Mouse (Mus musculus) heart, embryonic 11.5 days (tissue): Measurements from ENCODE around the gene Scn4b. TPM values are rescaled to one million over a fixed set of nuclear protein-coding genes. Genes with fewer than 3 reads are reported as not detected.

Source experiments
- ATAC-seq: fragments of 200-750 bp; cut with Nextera tagmentation; replicated peaks from 2 replicates; pipeline ENCODE4 v1.8.0; 2017; ENCODE audit warnings: moderate library complexity; ENCODE audit not compliant: insufficient number of reproducible peaks, low FRiP score, low TSS enrichment
- H3K27ac ChIP-seq: fragments of 300-500 bp; sonication (generic); 2 replicates; pipeline ENCODE4 v1.5.1; 2014; ENCODE audit warnings: mild to moderate bottlenecking, low read depth, low read length
- H3K27me3 ChIP-seq: fragments of 300-500 bp; sonication (generic); 2 replicates; pipeline ENCODE4 v1.6.1; 2014; ENCODE audit warnings: mild to moderate bottlenecking, low read length, mixed read lengths; ENCODE audit not compliant: control insufficient read depth, insufficient read depth
- H3K36me3 ChIP-seq: fragments of 300-500 bp; sonication (generic); 2 replicates; pipeline ENCODE4 v1.6.1; 2014; ENCODE audit warnings: mild to moderate bottlenecking, low read length, moderate library complexity, mixed read lengths; ENCODE audit not compliant: control insufficient read depth, insufficient read depth
- H3K4me1 ChIP-seq: fragments of 300-500 bp; sonication (generic); 2 replicates; pipeline ENCODE4 v1.6.1; 2014; ENCODE audit warnings: low read length; ENCODE audit not compliant: control insufficient read depth, insufficient read depth
- H3K4me2 ChIP-seq: fragments of 300-500 bp; sonication (generic); 2 replicates; pipeline ENCODE4 v1.6.1; 2014; ENCODE audit warnings: mild to moderate bottlenecking, moderate library complexity
- H3K4me3 ChIP-seq: fragments of 300-500 bp; sonication (generic); 2 replicates; pipeline ENCODE4 v1.5.1; 2014; ENCODE audit warnings: low read depth, low read length
- H3K9ac ChIP-seq: fragments of 300-500 bp; sonication (generic); 2 replicates; pipeline ENCODE4 v1.6.1; 2014; ENCODE audit warnings: mild to moderate bottlenecking, low read depth, low read length, moderate library complexity
- H3K9me3 ChIP-seq: fragments of 300-500 bp; sonication (generic); replicated peaks from 2 replicates; pipeline ENCODE4 v1.6.1; 2016; ENCODE audit warnings: low read length; ENCODE audit not compliant: control insufficient read depth
- WGBS: fragments of 180-500 bp; shearing (Covaris S2); extraction: QIAGEN DNeasy Blood & Tissue Kit; methylation state at CpG from one replicate; pipeline ENCODE4 v1.1.7; 2014; ENCODE audit not compliant: insufficient replicate concordance; 5-methylcytosine and 5-hydroxymethylcytosine counted together
- polyA plus RNA-seq: library from polyadenylated mRNA; unstranded; fragments of >200 nt; fragmentation: Nextera tagmentation; extraction: Ambion mirVana; gene quantifications from 2 replicates; pipeline ENCODE4 v1.2.1, GENCODE M21; 2014

Gene Scn4b
- polyA plus RNA-seq: 0.10 and 0.46 TPM in 2 replicates

- Histone ChIP-seq H3K9ac (peak within 1 kb of the TSS; percentile 59; the same call in 1 of the 2 replicates), H3K27ac (no peak within 1 kb of the TSS; the same call in 1 of the 2 replicates), H3K9me3 (no peaks in the 10 kb centered on the region), H3K4me2 (peak within 1 kb of the TSS; percentile 94), H3K4me3 (peak within 1 kb of the TSS; percentile 60), H3K27me3 (peaks cover 54% of the 10 kb centered on the region), H3K4me1 (peaks cover 40% of the 10 kb centered on the region), H3K36me3 (no peaks in the 10 kb centered on the region)
- ATAC-seq: no peak
- WGBS: under 1% methylated on average over 70 of the region's 76 CpGs
Observed at GRCm38 (mm10) chr9:45138191-45139032, at the start of gene Scn4b. Gene Scn4b, plus strand, starts transcription at chr9:45138395.

- no peak overlapping the region for H3K27ac ChIP-seq
- 55% methylated on average over 3 of the region's 3 CpGs for WGBS
- no peak overlapping the region for H3K4me3 ChIP-seq
- no peak overlapping the region for H3K9ac ChIP-seq
- no peaks in the 10 kb centered on the region for H3K9me3 ChIP-seq
- no peaks in the 10 kb centered on the region for H3K36me3 ChIP-seq
- ATAC-seq: no peak
- H3K4me2 ChIP-seq: no peak overlapping the region
- peaks cover 3% of the 10 kb centered on the region; the same call in 1 of the 2 replicates for H3K4me1 ChIP-seq
- H3K27me3 ChIP-seq: 0 out of 2 replicates have a peak, but pooled peaks cover 3% of the 10 kb centered on the region
Observed at GRCm38 (mm10) chr9:45090811-45091210, 47.4 kb upstream of the Scn4b start.

- no peak for ATAC-seq
Observed at GRCm38 (mm10) chr9:45092641-45093040, 45.6 kb upstream of the Scn4b start.

GRCm38 (mm10) chr9:45095149-45095937, 42.9 kb upstream of the Scn4b start:
- Histone ChIP-seq H3K4me1 (peaks cover 3% of the 10 kb centered on the region; the same call in 1 of the 2 replicates), H3K4me3 (no peak overlapping the region), H3K27ac (no peak overlapping the region), H3K27me3 (no peaks in the 10 kb centered on the region), H3K36me3 (no peaks in the 10 kb centered on the region), H3K4me2 (no peak overlapping the region), H3K9me3 (no peaks in the 10 kb centered on the region), H3K9ac (no peak overlapping the region)
- 80% methylated on average over 6 of the region's 6 CpGs for WGBS
- ATAC-seq: no peak

More at GRCm38 (mm10) chr9:45092641-45093040, 45.6 kb upstream of the Scn4b start:
- H3K4me3 ChIP-seq: no peak overlapping the region
- H3K4me1 ChIP-seq: peaks cover 3% of the 10 kb centered on the region; the same call in 1 of the 2 replicates
- H3K36me3 ChIP-seq: no peaks in the 10 kb centered on the region
- H3K4me2 ChIP-seq: no peak overlapping the region
- H3K9ac ChIP-seq: no peak overlapping the region
- WGBS: 45% methylated on average over 4 of the region's 4 CpGs
- no peaks in the 10 kb centered on the region for H3K9me3 ChIP-seq
- peak overlapping the region; percentile 62; the same call in 1 of the 2 replicates for H3K27ac ChIP-seq
- H3K27me3 ChIP-seq: no peaks in the 10 kb centered on the region

- no peak overlapping the region for H3K9ac ChIP-seq
- WGBS: 74% methylated on average over 5 of the region's 5 CpGs
- no peak for ATAC-seq
- H3K9me3 ChIP-seq: no peaks in the 10 kb centered on the region
- H3K27ac ChIP-seq: no peak overlapping the region
- H3K4me3 ChIP-seq: no peak overlapping the region
- H3K27me3 ChIP-seq: no peaks in the 10 kb centered on the region
- peaks cover 3% of the 10 kb centered on the region for H3K4me1 ChIP-seq
- no peak overlapping the region for H3K4me2 ChIP-seq
- no peaks in the 10 kb centered on the region for H3K36me3 ChIP-seq
Observed at GRCm38 (mm10) chr9:45097877-45098276, 40.3 kb upstream of the Scn4b start.

GRCm38 (mm10) chr9:45098426-45098825, 39.8 kb upstream of the Scn4b start:
- WGBS: 32% methylated on average over 3 of the region's 3 CpGs
- H3K4me2 ChIP-seq: no peak overlapping the region
- H3K9me3 ChIP-seq: no peaks in the 10 kb centered on the region
- no peak overlapping the region for H3K9ac ChIP-seq
- no peaks in the 10 kb centered on the region for H3K27me3 ChIP-seq
- no peak overlapping the region for H3K4me3 ChIP-seq
- H3K27ac ChIP-seq: no peak overlapping the region
- no peak for ATAC-seq
- no peaks in the 10 kb centered on the region for H3K36me3 ChIP-seq
- peaks cover 5% of the 10 kb centered on the region for H3K4me1 ChIP-seq

GRCm38 (mm10) chr9:45102528-45102927, 35.7 kb upstream of the Scn4b start:
- no peak for ATAC-seq
- H3K36me3 ChIP-seq: no peaks in the 10 kb centered on the region
- no peak overlapping the region for H3K9ac ChIP-seq
- WGBS: 69% methylated on average over 1 of the region's 1 CpGs
- no peak overlapping the region for H3K4me3 ChIP-seq
- peaks cover 9% of the 10 kb centered on the region for H3K4me1 ChIP-seq
- H3K4me2 ChIP-seq: no peak overlapping the region
- H3K27ac ChIP-seq: no peak overlapping the region
- no peaks in the 10 kb centered on the region for H3K27me3 ChIP-seq
- H3K9me3 ChIP-seq: no peaks in the 10 kb centered on the region

GRCm38 (mm10) chr9:45103211-45103979, 34.8 kb upstream of the Scn4b start:
- no peak for ATAC-seq
- 29% methylated on average over 11 of the region's 11 CpGs for WGBS
- H3K27ac ChIP-seq: 0 out of 2 replicates have a peak overlapping the region, but pooled peaks have one; percentile 15

More at GRCm38 (mm10) chr9:45103211-45103979, 34.8 kb upstream of the Scn4b start:
- Histone ChIP-seq H3K27me3 (no peaks in the 10 kb centered on the region), H3K4me2 (peak overlapping the region; percentile 24; the same call in 1 of the 2 replicates), H3K9me3 (no peaks in the 10 kb centered on the region), H3K4me1 (peaks cover 9% of the 10 kb centered on the region), H3K4me3 (no peak overlapping the region), H3K9ac (no peak overlapping the region), H3K36me3 (no peaks in the 10 kb centered on the region)
